Mouse (Mus musculus): ENCODE measurements around the gene Rab27a.

- TF ChIP-seq ZNF384 (IDR thresholded peaks at IDR 0.05; ENCODE audit: low read depth, low read length): no peak
- TF ChIP-seq CHD2 (IDR thresholded peaks at IDR 0.05; ENCODE audit: low read depth, low read length): no peak
- no peak for TF ChIP-seq HCFC1 (IDR thresholded peaks at IDR 0.05; ENCODE audit: borderline replicate concordance, insufficient read depth, low read length)
- TF ChIP-seq ZC3H11A (IDR thresholded peaks at IDR 0.05; ENCODE audit: borderline replicate concordance, low read depth, low read length): no peak
Observed at GRCm38 (mm10) chr9:73030443-73030842, 14.2 kb upstream of the Rab27a start.

Measured in ES-E14 (cell line).